Mouse (Mus musculus) left cerebral cortex, adult 8-10 months (tissue): ENCODE measurements around the gene Hal. TPM values are rescaled to one million over a fixed set of nuclear protein-coding genes. Genes with fewer than 3 reads are reported as not detected.

Experiments
- DNase-seq, 2 experiments: peaks; one replicate each; pipeline ENCODE4 v3.0.0; 2022; ENCODE audit warnings: low spot score in 2 of 2
- total RNA-seq, 4 experiments: library from RNA; stranded (reverse); gene quantifications; 2 replicates each; pipeline ENCODE4 v1.2.4; 2022

Gene Hal
- total RNA-seq, 4 experiments from 2014 or later, result 0.27 to 0.34 TPM; not detected in 2

DNA sequence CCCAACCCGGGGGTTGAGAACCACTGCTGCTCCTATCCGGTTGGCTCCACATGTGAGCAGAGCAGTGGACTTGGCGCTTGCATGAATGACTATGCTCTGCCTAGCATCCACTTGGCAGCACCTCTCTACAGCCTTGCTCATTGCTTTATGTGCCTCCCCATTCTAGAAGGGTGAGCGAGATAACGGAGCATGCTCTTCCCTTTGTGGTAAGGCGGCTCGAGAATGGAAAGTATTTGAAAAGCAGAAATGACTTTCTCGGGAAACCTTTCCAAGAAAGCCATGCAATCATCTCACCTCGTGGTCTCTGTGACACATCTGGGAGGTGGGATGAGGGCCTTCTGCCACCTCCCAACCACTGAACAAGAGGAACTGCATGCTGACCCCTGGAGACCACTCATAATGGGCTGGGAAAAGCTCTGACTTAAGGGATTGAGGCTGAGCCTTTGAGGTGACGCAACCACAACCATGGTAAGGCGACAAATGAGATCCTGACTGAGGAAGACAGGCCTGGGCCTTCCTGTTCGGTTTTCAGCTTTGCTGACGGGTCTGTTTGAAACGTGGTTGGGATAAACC lies 76.0 kb downstream of the Hal start:
- DNase-seq, result no peak

GRCm38 (mm10) chr10:93567066-93567465 lies 78.5 kb downstream of the Hal start:
- DNase-seq, result no peak

DNA sequence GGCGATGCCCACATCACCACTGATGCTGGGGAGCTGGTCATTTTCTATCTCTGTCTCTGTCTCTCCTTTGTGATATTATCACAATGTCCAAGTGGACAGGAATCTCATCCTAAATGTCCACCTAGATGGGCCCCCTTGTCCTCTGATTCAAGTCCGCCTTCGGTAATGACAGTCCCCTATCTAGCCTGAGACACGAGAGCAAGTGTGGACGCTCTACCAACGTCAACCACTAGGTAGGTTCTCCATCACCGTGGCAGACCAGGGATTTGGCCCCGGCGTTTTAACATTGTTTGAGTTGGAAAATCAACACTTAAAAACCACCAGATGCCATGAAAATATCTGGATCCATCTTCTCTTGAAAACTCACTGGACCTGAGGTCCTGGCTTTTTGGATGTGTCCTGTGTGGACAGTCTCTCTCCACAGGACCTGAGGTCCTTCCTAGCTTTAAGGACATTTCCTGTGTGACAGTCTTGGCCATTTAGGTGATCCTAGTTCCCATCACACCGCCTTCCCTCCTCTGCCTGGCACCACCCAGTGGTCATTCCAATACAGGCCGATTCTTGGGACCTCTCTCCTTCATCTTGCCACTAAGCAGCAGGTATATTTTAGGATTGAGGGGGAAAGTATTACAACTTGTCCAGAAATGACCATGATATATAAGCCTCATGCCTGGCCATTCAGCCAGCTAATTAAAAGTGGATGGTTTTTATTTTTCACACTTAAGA lies 79.4 kb downstream of the Hal start:
- DNase-seq, result no peak

- no peak for DNase-seq
These were observed 80.1 kb downstream of the Hal start for GRCm38 (mm10) chr10:93568671-93569070.

Other genes starting within 250 kb of the Hal start
- gene Elk3, start 177.6 kb upstream of the Hal start, total RNA-seq, result 10 to 100 TPM in 2 of 4 experiments, 1 to 10 TPM in 2; 7.4 to 12.3 (median 9.6) TPM
- 10 to 100 TPM; 59.6 to 70.9 (median 63.2) TPM for gene Lta4h, start 35.4 kb upstream of the Hal start, total RNA-seq
- gene Amdhd1, start 51.3 kb downstream of the Hal start, total RNA-seq, result under 1 TPM; 0.15 to 0.75 (median 0.35) TPM
- not detected for gene Ccdc38, start 51.9 kb downstream of the Hal start, total RNA-seq
- gene Snrpf, start 100.9 kb downstream of the Hal start, total RNA-seq, result 10 to 100 TPM in 3 of 4 experiments, 1 to 10 TPM in 1; 9.7 to 14.9 (median 11.3) TPM
- gene Ntn4, start 151.9 kb downstream of the Hal start, total RNA-seq, result 1 to 10 TPM; 8.1 to 9.6 (median 9.0) TPM